Mouse (Mus musculus): Measurements from ENCODE around the gene Ifnlr1. TPM values are rescaled to one million over a fixed set of nuclear protein-coding genes. Genes with fewer than 3 reads are reported as not detected.

Ifnlr1 gene
- total and polyA plus RNA-seq, 3 experiments: 1.8 to 3.2 (median 2.0) TPM

DNA sequence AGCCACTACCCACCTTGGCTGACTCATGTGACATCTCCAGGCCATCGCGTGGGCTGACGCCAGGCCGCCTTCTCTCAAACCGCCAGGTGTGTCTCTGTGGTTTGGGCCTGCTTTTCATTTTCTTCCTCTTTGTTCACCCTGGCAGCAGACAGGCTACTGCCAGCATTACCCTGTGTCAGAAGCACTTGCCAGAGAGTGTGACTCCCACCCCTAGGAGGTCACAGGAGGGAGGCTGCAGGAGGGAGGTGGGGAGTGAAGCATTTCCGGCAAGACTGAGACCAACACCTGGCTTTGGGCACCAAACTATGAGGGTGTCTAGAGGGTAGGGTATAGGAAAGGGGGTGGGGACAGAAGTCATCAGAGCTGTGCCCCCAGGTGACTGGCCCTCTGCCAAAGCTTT, 21.4 kb upstream of the Ifnlr1 start:
- H3K79me2 ChIP-seq (replicated peaks; ENCODE audit: control insufficient read depth, insufficient read depth, low read length): no peaks in the 10 kb centered on the region
- 83% methylated on average over 6 of the region's 6 CpGs for whole genome bisulfite sequencing
- H3K9ac ChIP-seq (ENCODE audit: low read depth, low read length): no peak overlapping the region
- peaks cover 1% of the 10 kb centered on the region; the same call in 1 of the 2 replicates for H3K4me1 ChIP-seq (ENCODE audit: control insufficient read depth, insufficient read depth, low read length)
- intact Hi-C loops (cut with DNase I): loop anchor here (5.0 kb wide), 1 partner anchor 102 kb away; no protein-coding TSS in a partner anchor
- no peaks in the 10 kb centered on the region for H3K36me3 ChIP-seq (ENCODE audit: control insufficient read depth, insufficient read depth, low read length)
- H3K4me3 ChIP-seq: no peak overlapping the region
- TF ChIP-seq CTCF (IDR thresholded peaks at IDR 0.05): no peak
- no peak for TF ChIP-seq POLR2A (IDR thresholded peaks at IDR 0.05; ENCODE audit: insufficient read depth, low read depth, low read length)
- no peak for TF ChIP-seq EP300 (IDR thresholded peaks at IDR 0.05; ENCODE audit: insufficient read depth, low read depth, low read length)
- H3K27me3 ChIP-seq (ENCODE audit: control insufficient read depth, insufficient read depth, low read length): no peaks in the 10 kb centered on the region
- H3K27ac ChIP-seq: no peak overlapping the region
- DNase-seq: no peak

DNA sequence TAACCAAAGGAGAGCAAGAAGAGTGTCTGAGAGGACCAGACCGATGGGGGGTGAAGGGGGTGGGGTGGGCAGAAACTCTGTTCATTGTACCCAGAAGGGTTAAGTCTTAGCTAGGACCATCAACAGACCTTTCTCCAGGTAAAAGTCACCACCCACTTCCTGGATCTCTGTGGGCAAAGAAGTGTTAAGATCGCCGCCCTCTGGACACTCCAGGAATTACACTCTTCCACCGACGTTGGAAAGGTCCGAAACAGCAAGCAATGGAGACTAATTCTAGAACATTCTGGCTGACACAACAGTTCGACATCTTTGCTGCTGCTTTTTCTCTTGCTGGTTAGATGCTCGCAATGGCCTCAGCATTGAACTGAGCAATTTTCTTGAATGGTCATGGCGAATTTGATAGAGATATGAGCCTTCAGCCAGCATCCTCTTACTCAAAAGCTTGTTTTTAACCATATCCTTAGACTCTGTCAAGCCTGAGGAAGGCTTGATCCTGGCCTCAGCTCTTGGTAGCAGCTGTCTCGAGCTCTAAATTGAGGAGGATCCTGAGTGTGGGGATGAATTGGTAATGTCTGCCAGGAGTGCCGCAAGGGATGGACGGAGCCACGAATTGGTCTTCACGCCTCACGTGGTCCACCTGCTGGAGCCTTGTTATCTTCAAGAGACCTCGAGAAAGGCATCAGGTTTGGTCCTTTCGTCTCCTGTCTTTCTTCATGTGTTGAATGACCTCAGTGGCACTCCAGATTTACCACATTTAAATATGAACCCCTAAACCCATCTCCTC, 19.7 kb upstream of the Ifnlr1 start:
- H3K27ac ChIP-seq: no peak overlapping the region
- H3K36me3 ChIP-seq (ENCODE audit: control insufficient read depth, insufficient read depth, low read length): no peaks in the 10 kb centered on the region
- no peak for TF ChIP-seq POLR2A (IDR thresholded peaks at IDR 0.05; ENCODE audit: insufficient read depth, low read depth, low read length)
- peak; percentile 77 for TF ChIP-seq CTCF (IDR thresholded peaks at IDR 0.05)
- peaks cover 1% of the 10 kb centered on the region; the same call in 1 of the 2 replicates for H3K4me1 ChIP-seq (ENCODE audit: control insufficient read depth, insufficient read depth, low read length)
- no peak overlapping the region for H3K4me3 ChIP-seq
- 54% methylated on average over 17 of the region's 17 CpGs for WGBS
- no peak overlapping the region for H3K9ac ChIP-seq (ENCODE audit: low read depth, low read length)
- intact Hi-C loops (cut with DNase I): loop anchor here (2.0 to 5.0 kb wide), 3 partner anchors 104 to 284 kb away; no protein-coding TSS in a partner anchor
- DNase-seq: peak; percentile 28 to 44
- H3K79me2 ChIP-seq (replicated peaks; ENCODE audit: control insufficient read depth, insufficient read depth, low read length): no peaks in the 10 kb centered on the region
- no peaks in the 10 kb centered on the region for H3K27me3 ChIP-seq (ENCODE audit: control insufficient read depth, insufficient read depth, low read length)

DNA sequence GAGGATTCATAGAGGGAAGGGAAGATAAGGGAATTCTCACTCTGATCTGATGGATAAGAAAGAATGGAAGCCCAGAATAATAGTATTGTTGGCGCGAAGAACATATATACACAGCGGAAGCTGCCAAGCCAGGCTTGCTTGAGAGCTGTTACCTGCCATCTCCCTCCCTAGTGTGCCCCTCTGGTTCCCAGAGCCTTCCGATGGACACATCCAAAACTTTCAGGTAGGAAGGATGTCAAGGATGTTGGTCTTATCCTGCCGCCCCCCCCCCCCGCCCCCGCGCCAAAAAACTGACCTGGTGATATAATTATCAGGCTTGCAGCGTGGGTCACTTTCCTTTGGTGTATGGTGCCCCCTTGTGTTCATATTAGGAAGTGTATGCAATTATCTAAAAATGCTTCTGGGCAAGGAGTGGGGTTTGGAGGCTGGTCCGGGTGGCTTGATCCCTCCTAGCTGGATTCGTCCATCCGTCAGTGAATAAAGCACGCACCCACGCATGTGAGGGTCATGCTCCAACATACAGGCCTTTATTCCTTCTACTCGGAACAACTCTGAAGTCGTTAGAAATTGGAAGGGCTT, 18.7 kb upstream of the Ifnlr1 start:
- TF ChIP-seq CTCF (IDR thresholded peaks at IDR 0.05) (peak; percentile 79), EP300 (IDR thresholded peaks at IDR 0.05; ENCODE audit: insufficient read depth, low read depth, low read length) (no peak)
- H3K27me3 ChIP-seq (ENCODE audit: control insufficient read depth, insufficient read depth, low read length): no peaks in the 10 kb centered on the region
- no peak overlapping the region for H3K9ac ChIP-seq (ENCODE audit: low read depth, low read length)
- no peak for DNase-seq
- no peaks in the 10 kb centered on the region for H3K79me2 ChIP-seq (replicated peaks; ENCODE audit: control insufficient read depth, insufficient read depth, low read length)
- H3K36me3 ChIP-seq (ENCODE audit: control insufficient read depth, insufficient read depth, low read length): no peaks in the 10 kb centered on the region
- intact Hi-C loops (cut with DNase I): loop anchor here (1.0 to 5.0 kb wide), 4 partner anchors 105 to 285 kb away; no protein-coding TSS in a partner anchor
- peaks cover 1% of the 10 kb centered on the region; the same call in 1 of the 2 replicates for H3K4me1 ChIP-seq (ENCODE audit: control insufficient read depth, insufficient read depth, low read length)
- 11% methylated on average over 16 of the region's 16 CpGs for WGBS
- H3K27ac ChIP-seq: no peak overlapping the region
- no peak overlapping the region for H3K4me3 ChIP-seq

GRCm38 (mm10) chr4:135673507-135673906, 12.6 kb upstream of the Ifnlr1 start:
- intact Hi-C loops (cut with DNase I): no loop called here
- WGBS: 59% methylated on average over 3 of the region's 3 CpGs
- TF ChIP-seq EP300 (IDR thresholded peaks at IDR 0.05; ENCODE audit: insufficient read depth, low read depth, low read length) (no peak), POLR2A (IDR thresholded peaks at IDR 0.05; ENCODE audit: insufficient read depth, low read depth, low read length) (no peak), CTCF (IDR thresholded peaks at IDR 0.05) (no peak)
- Histone ChIP-seq H3K36me3 (ENCODE audit: control insufficient read depth, insufficient read depth, low read length) (no peaks in the 10 kb centered on the region), H3K27ac (no peak overlapping the region), H3K9ac (ENCODE audit: low read depth, low read length) (no peak overlapping the region), H3K27me3 (ENCODE audit: control insufficient read depth, insufficient read depth, low read length) (no peaks in the 10 kb centered on the region), H3K4me1 (ENCODE audit: control insufficient read depth, insufficient read depth, low read length) (no peaks in the 10 kb centered on the region), H3K79me2 (replicated peaks; ENCODE audit: control insufficient read depth, insufficient read depth, low read length) (no peaks in the 10 kb centered on the region), H3K4me3 (no peak overlapping the region)
- no peak for DNase-seq

- no peak for DNase-seq
- no peak overlapping the region for H3K4me3 ChIP-seq
- H3K27me3 ChIP-seq (ENCODE audit: control insufficient read depth, insufficient read depth, low read length): no peaks in the 10 kb centered on the region
- no peaks in the 10 kb centered on the region for H3K36me3 ChIP-seq (ENCODE audit: control insufficient read depth, insufficient read depth, low read length)
- no peak overlapping the region for H3K27ac ChIP-seq
- H3K9ac ChIP-seq (ENCODE audit: low read depth, low read length): no peak overlapping the region
- intact Hi-C loops (cut with DNase I): no loop called here
- no peaks in the 10 kb centered on the region for H3K79me2 ChIP-seq (replicated peaks; ENCODE audit: control insufficient read depth, insufficient read depth, low read length)
- 65% methylated on average over 9 of the region's 9 CpGs for WGBS
- TF ChIP-seq EP300 (IDR thresholded peaks at IDR 0.05; ENCODE audit: insufficient read depth, low read depth, low read length): no peak
- no peaks in the 10 kb centered on the region for H3K4me1 ChIP-seq (ENCODE audit: control insufficient read depth, insufficient read depth, low read length)
Measured at GRCm38 (mm10) chr4:135674993-135675392, 11.1 kb upstream of the Ifnlr1 start.

DNA sequence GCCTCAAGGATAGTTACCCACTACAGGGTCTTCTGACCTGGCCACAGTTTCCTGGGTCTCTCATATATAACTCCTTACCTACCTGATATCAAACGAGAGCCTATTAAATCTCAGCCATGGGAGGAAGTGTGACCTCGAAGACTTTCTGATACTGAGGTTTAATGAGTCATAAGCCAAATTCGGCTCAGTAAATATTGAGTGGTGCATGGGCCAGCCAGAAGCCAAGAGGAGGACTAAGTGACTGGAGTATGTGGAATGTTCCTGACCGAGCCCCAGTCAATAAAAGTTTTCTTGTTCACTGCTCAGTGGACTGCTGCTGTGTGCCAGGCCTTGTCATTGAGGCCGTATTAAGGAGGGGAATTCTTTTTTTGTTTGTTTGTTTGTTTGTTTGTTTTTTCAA, 9.6 kb upstream of the Ifnlr1 start:
- H3K36me3 ChIP-seq (ENCODE audit: control insufficient read depth, insufficient read depth, low read length): no peaks in the 10 kb centered on the region
- H3K27me3 ChIP-seq (ENCODE audit: control insufficient read depth, insufficient read depth, low read length): no peaks in the 10 kb centered on the region
- 21% methylated on average over 5 of the region's 5 CpGs for WGBS
- no peaks in the 10 kb centered on the region for H3K79me2 ChIP-seq (replicated peaks; ENCODE audit: control insufficient read depth, insufficient read depth, low read length)
- no peak overlapping the region for H3K9ac ChIP-seq (ENCODE audit: low read depth, low read length)
- H3K4me1 ChIP-seq (ENCODE audit: control insufficient read depth, insufficient read depth, low read length): no peaks in the 10 kb centered on the region
- no peak overlapping the region for H3K27ac ChIP-seq
- TF ChIP-seq EP300 (IDR thresholded peaks at IDR 0.05; ENCODE audit: insufficient read depth, low read depth, low read length): no peak
- TF ChIP-seq POLR2A (IDR thresholded peaks at IDR 0.05; ENCODE audit: insufficient read depth, low read depth, low read length): no peak
- no peak for TF ChIP-seq CTCF (IDR thresholded peaks at IDR 0.05)
- H3K4me3 ChIP-seq: no peak overlapping the region
- no peak for DNase-seq
- intact Hi-C loops (cut with DNase I): no loop called here

Data from heart, adult 2 months (tissue).